Mouse (Mus musculus) frontal cortex, postnatal 25 days (tissue): ENCODE measurements around the gene Polr2a.
"Not testable (repeated sequence)": the region's sequence is repeated elsewhere in the genome, so short reads cannot be mapped to it uniquely, and the experiment has no call there.

Source experiments
- DNase-seq, 2 experiments: peaks; one replicate each; pipeline ENCODE4 v3.0.0; 2022; ENCODE audit warnings: low spot score in 2 of 2

Gene Polr2a

DNA sequence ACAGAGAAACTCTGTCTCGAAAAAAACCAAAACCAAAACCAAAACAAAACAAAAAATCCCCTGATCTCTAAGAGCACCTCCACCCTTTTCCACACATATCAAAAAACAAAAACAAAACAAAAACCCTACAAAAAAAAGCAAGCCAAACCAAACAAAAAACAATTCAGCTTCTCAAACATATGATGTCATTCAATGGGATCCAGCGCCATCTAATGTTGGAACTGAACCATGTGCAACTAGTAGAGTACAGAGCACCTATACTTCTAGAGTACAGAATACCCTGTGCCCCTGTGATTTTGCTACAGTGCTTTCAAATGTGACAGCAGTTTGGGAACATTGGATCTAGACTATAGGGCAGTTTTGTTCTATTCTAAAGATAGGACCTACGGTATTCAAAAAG, 3.7 kb downstream of the Polr2a start:
- DNase-seq, result no peak

DNA sequence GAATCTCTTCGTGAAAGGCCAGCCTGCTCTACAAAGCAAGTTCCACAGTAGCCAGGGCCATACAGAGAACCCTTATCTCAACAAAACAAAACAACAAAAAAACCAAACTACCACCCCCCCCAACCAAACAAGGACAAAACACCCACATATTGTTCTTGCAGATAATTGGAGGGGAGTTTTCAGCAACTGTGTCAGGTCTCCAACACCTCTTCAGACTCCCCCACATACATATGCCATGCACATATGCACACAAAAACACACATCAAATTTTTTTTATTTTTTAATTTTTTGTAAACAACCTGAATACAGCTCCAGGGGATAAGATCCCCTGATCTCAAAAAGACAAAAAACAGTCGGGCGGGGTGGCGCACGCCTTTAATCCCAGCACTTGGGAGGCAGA, 4.2 kb downstream of the Polr2a start:
- DNase-seq, result no peak

DNA sequence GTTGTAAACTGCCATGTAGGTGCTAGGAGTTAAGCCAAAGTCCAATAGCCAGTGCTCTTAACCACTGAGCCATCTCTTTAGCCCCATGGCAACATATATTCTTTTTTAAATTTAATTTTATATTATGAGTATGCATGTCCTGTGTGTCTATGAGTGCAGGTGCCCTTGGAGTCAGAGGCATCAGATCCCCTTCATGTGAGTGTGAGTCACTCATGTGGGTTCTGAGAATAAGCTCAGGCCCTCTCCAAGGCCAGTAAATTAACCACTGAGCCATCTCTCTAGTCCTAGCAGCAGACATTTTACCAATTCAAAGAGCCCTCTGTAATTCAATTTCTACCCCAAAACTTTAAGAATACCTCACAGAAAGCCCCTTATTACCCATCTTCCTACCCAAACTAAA, 5.8 kb downstream of the Polr2a start:
- DNase-seq, result no peak

DNA sequence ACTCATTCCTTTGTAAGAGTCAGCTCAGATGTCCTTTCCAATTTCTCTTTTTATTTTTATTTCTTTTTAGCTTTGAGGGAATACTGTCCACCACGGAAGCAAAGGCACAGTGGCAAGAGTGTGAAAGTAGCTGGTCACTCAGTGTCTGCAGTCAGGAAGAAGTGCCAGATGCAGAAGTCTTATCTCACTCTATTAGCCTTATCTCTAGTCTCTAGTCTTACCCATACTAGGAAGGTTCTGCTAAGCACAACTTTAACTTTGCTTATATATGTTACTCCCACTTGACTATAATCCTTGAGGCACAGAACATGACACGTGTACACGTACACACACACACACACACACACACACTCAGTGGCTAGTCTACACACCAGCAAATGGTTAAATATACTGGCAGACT, 6.8 kb downstream of the Polr2a start:
- DNase-seq, result no peak

DNA sequence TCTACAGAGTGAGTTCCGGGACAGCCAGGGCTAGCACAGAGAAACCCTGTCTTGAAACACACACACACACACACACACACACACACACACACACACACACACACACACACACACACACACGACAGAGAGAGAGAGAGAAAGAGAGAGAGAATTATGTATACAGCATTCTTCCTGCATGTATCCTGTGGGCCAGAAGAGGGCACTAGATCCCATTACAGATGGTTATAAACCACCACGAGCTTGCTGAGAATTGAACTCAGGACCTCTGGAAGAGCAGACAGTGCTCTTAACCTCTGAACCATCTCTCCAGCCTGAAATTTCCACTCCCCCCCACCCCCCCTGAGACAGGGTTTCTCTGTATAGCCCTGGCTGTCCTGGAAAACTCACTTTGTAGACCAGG, 27.0 kb downstream of the Polr2a start:
- not testable (repeated sequence) for DNase-seq

DNA sequence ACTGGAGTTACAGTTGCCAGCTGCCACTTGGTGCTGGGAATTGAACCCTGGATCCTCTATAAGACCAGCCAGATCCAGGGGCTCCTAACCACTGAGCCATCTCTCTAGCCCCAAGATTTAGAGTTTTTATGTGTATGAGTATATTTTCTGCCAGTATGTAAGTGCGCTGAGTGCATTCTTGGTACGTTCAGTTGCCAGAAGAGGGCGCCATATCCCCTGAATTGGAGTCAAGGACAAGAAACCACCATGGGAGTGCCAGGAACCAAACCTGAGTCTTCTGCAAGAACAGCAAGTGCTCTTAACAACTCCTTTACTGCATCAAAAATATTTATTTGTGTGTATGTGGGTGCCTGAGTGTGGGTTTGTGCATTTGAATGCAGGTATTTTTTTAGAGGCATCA, 29.4 kb downstream of the Polr2a start:
- DNase-seq, result no peak

DNA sequence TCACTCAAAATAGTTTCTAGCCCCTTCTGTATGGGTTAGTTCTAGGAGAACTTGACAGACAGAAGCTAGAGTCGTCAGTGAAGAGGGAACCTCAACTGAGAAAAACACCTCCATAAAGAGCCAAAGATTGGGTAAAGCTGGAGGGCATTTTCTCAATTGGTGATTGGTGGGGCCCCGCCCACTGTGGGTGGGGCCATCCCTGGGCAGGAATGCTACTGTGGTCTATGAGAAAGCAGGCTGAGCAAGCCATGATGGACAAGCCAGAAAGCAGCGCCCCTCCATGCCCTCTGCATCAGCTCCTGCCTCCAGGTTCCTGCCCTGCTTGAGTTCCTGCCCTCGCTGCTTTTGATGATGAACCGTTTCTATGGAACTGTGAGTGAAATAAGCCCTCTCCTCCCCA, 32.5 kb downstream of the Polr2a start:
- DNase-seq, result no peak

DNA sequence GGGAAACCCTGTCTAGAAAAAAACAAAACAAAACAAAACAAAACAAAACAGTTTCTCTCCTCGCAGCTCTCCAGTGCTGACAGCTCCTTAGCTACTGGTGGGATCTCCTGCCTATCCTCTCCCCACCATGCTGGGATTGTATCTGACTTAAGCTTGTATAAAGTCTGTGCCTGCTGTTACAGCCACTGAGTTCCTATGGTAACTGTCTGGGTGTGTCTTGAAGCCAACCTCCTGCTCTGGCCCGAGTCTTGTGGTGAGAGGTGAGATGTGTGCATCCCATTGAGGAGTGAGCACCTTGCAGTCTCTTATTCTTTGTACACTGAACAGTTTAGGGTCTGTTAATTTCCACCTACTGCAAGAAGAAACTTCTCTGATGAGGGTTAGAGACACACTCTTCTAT, 35.4 kb downstream of the Polr2a start:
- DNase-seq, result no peak

DNA sequence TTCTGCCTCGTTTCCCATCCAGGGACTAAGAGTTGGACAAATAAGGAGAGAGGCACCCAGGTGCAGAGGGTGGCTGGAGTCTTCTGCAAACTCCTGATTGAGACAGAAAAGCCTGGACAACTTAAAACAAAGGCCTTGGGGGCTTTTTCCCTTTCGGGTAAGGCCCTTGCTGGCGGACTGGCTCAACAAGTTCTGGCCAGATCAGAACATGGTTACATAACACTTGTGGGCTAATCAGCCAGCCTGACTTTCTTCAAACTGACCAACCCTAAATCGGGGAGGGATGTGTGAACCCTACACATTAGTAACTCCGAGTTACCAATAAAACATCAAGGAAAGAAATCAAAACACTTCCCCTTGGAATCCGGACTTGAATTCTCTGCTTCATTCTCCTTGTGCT, 37.6 kb downstream of the Polr2a start:
- DNase-seq, result no peak

DNA sequence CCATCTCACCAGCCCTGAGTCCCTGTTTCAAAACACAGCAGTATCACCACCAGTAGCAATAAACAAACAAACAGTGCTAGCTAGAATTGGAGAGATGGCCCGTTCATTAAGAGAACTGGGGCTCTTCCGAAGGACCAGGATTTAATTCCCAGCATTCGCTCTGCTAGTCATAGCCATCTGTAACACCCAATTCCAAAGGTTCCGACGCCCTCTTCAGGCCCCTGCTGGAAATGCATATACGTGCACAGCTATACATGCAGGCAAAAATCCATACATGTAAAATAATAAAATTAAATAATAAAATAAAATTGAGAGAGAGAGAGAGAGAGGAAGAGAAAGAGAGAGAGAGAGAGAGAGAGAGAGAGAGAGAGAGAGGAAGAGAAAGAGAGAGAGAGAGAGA, 39.0 kb downstream of the Polr2a start:
- no peak for DNase-seq

DNA sequence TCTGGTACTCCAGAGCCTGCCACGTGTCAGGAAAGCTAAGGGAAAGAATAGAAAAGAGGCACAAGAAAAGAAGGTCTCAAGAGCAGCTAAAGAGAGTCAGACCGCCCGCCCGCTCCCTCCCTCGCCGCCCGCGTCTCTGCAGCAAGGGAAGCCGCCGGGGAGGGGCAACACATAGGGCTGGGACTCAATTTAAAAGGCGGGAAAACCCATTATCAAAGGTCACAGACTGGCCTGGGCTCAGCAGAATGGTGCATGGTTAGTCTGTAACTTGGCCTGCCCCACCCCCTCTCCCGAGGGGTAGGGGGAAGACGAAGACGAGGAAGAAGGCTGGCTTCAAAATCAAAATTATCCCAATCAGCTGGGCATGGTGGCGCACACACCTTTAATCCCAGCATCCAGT, 39.8 kb downstream of the Polr2a start:
- no peak for DNase-seq

DNA sequence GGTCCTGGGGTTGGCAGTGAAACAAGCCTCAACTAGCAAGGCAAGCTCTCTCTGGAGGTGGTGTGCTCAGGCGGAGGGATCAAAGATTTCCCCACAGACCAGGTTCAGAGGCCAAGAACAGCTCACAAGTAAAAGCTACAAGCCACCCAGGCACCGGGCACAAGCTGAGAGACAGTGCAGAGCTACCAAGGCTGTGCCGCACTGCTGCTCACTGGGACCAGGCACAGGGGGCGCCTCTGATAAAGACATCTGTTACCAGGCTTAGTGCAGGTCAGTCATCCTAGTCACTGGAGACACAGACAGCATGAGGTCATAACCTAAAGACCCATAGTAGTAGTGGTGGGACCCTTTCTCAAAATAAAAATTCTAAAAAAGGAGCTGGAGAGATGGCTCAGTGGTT, 41.5 kb downstream of the Polr2a start:
- no peak for DNase-seq

DNA sequence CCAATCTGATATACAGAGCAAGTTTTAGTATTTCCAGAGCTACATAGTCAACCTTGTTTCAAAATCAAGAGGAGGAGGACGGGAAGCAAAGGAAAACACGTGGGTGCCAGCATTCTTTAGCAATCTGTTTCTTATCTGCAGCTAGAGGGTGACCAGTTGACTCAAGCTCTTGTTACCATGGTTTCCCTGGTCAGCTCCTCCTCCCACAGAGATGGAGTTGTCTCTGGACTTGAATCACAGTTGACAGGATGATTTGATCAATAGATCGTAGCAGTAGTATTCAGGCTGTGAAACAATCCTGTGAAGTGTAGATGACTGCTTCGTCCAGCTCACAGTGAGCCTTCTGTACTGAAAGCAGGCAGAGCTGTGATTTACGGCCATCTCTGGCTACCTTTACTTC, 42.5 kb downstream of the Polr2a start:
- DNase-seq, result no peak

DNA sequence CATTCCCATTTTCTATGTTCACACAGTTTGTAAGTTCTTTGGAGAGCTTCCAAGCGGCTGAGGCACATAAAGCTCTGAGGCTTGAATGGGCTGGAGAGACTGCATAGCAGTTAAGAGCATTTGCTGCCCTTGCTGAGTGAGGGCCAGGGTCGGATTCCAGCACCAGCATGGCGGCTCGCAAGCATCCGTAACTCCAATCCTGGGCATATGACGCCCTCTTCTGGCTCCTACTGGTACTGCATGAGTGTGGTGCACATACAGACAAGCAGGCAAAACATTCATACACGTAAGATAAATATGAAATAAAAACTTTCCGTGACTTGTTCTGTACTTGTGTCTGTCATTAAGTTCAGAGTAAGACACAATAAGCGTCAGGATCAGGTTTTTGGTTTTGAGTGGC, 43.0 kb downstream of the Polr2a start:
- DNase-seq, result no peak

DNA sequence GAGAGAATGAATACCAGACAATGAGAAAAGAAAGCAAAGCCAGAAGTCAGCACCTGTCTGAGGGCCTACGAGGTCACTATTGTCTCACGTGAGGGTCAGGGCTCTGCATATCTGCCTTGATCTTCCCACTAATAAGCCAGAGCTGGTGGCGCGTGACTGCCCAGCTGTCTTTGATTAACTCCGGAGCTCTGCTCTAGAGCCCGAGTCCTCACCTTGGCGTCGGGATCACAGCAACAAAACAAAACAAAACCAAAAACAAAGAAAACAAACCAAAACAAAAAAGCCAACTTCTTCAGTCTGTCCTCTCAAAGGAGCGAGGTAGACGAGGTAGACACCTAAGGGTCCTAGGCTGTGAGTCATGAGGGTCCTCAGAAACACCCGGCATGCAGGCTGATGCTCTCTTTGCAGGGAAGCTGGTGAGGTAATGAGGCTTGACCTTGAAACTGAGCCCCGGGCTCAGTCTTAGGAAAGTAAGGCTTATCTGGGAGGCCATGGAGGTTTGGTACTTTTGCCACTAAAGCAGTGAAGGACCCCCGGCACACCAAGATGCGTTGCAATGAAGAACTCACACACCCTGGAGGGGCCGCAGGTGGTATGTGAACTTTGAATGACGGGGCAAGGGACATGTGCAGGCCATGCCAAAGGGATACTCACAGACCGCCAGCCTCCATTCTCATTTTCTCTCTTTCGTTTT, 43.7 kb downstream of the Polr2a start:
- no peak for DNase-seq

DNA sequence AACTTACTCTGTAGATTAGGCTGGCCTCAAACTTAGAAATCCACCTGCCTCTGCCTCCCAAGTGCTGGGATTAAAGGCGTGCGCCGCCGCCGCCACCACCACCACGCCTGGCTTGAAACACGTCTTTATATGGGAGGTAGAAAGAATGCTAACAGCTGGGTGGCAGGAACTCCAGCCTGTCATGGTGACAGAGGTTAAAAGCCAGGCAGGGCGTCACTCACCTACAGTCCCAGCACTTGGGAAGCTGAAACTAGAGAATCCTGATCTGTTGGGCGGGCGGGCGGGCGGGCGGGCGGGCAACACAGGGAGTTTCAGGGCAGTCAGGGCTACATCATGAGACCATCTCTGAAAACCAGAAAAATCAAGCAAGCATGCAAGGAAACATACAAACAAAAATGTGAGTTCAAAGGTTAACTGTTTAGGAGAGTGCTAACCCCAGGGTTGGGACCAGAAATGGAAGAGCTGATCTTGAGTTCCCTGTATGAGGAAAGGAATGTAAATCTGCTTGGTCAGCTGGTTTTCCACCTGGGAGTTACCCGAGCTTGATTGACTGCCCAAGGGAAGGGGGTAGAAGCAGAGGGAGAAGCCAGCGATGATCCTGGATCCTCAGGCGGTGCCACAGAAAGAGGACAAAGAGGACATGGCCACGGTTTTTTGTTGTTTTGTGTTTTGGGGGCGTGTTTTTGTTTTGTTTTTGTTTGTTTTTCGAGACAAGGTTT, 45.3 kb downstream of the Polr2a start:
- DNase-seq, result no peak

DNA sequence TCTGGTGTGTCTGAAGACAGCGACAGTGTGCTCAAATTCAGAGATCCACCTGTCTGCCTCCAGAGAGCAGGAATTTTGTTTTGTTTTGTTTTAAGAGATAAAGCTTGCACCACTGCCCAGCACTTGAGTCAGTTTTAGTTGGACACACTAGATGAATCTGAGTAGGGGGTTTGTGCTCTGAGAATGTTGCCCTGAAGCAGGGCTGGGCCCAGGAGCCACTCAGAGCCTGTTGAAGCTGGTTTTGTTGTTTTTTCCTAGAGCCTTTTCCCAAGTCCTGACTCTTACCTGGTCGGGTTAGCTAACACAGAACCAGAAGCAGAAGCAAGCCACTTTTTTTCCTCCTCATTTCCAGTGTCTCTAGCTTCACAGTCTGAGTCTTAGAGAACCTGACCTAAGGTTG, 47.4 kb downstream of the Polr2a start:
- no peak for DNase-seq

DNA sequence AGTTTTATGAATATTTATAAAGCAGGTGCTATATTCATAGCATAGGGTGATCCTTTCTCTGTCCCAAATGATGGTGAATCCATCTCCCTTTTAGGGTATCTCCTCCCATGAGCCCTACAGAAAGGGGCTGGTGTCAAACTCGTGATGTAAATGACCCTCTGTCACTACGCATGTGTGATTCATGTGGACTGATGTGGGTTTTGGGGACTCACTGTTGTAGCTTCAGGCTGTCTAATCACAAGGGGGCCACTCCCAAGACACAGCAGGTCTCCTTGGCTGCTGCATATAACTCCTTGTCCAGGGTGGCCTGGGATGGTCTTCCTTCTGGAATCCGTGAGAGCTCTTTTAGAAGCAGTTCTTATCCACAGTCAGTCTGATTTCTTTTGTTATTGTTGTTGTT, 48.0 kb downstream of the Polr2a start:
- DNase-seq, result no peak

DNA sequence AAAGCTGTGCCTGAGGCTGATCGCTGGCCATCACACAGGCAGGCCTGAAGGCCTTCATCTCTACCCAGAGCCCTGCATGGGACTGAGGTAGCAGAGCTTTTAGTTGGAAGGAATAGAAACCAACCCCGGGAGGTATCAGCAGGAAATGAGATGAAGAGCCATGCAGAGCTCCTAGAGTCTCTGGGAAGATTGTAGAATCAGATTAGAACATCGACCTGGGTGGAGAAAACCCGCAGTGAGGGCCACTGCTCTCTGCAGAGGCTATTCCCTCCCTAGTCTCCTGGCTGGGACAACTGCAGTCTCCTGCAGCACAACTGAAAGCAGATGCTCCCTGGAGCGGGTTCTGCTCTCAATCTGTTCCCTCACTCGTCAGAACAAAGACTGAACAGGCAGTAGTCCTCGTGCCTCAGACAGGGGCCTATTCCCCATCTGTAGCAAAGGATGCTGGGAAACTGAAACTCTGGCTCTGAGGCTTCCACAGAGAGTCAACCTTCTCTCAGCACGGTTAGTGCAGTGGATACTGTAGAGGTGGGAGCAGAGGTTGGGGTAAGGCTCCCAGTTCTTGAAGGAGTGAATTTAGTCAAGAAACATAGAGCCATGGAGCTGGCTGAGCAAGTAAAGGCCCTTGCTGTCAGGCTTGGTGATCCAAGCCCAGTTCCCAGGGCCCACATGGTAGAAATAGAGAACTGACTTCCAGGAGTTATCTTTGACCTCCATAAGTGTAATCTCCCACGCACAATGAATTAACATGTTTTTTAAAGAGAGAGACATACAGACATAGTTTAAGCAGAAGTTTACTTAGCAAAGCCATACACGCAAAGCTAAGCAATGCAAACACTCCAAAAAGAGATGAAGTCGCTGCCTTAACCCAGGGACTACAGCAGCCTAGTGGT, 48.6 kb downstream of the Polr2a start:
- no peak for DNase-seq

DNA sequence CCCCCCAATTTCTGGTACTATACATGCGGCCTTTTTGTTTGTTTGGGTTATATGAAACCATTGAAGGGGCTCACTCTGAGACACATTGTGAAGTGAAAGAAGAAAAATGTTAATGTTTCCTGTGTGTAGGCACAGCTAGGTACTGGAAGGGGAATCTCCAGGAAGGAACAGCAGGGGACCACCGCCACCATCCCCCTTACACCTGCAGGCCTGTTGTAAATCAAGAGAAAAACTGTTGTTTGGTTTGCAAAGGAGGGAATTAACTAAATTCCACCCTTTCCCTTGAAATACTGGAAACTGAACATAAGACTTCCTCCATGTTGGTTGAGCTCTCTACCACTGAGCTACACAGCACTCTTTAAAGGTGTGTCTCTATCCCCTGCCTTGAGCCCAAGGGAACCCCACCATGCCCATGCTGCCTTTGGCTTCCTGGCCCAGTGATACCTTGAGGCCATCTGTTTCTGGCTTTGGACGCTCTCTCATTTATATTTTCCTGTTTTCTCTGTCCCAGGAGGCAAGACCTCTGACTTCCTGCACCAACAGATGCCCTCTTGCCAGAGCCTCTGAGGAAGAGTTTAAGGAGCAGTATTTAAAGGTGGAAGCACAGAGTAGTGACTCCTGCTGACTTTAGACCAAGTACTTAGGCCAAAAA, 49.7 kb downstream of the Polr2a start:
- no peak for DNase-seq

DNA sequence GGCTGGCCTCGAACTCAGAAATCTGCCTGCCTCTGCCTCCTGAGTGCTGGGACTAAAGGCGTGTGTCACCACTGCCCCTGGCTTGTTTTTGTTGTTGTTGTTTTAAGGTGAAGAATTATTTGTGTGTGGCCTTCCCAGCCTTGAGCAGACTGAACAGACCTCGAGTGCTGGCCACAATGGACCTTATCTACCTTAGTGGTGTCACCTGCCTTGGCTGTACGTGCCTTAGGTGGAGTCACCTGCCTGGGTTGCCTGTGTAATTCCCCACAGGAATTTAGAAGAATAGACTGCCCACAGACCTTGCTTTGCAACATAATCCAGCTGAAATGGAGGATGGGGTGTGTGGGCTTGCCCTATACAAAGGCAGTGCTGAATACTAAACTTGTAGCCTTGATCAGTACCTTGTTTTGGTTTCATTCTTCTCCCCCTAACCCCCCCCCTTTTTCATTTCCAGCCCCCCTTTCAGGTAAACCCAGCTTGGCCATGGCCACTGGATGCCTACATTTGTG, 50.5 kb downstream of the Polr2a start:
- no peak for DNase-seq

DNA sequence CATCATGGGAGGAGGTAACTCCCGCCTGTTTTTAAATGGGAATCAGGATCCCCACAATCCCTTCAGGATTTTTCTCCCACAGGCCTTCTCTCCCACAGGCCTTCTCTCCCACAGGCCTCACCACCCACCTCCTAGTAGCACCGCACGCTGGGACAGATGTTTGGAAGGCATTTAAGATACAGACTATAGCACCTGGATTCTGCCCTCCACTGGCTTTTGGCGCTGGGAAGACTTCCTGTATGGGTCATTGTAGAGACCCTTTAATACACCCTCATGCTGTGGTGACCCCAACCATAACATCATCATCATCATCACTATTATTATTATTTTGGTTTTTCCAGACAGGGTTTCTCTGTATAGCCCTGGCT, 51.0 kb downstream of the Polr2a start:
- no peak for DNase-seq
